Mouse (Mus musculus) adrenal gland, adult 18-20 months (tissue): Measurements from ENCODE around the gene Mc3r. TPM values are rescaled to one million over a fixed set of nuclear protein-coding genes. Genes with fewer than 3 reads are reported as not detected.

ENCODE experiments used
- DNase-seq, 2 experiments: peaks; one replicate each; pipeline ENCODE4 v3.0.0; 2021 to 2022; ENCODE audit warnings: low spot score in 2 of 2
- long read RNA-seq, 2 experiments: library from polyadenylated mRNA; stranded (forward); transcript quantifications; one replicate each; pipeline ENCODE4 v2.0.0; 2021
- total RNA-seq, 2 experiments: library from RNA; stranded (reverse); gene quantifications; 1 replicate in 1 of 2; 2 replicates in 1 of 2; pipeline ENCODE4 v1.2.3; 2021

Mc3r gene
- not detected for total RNA-seq
- long read RNA-seq, experiment 1: 0 reads
- long read RNA-seq, experiment 2: 0 reads

DNA sequence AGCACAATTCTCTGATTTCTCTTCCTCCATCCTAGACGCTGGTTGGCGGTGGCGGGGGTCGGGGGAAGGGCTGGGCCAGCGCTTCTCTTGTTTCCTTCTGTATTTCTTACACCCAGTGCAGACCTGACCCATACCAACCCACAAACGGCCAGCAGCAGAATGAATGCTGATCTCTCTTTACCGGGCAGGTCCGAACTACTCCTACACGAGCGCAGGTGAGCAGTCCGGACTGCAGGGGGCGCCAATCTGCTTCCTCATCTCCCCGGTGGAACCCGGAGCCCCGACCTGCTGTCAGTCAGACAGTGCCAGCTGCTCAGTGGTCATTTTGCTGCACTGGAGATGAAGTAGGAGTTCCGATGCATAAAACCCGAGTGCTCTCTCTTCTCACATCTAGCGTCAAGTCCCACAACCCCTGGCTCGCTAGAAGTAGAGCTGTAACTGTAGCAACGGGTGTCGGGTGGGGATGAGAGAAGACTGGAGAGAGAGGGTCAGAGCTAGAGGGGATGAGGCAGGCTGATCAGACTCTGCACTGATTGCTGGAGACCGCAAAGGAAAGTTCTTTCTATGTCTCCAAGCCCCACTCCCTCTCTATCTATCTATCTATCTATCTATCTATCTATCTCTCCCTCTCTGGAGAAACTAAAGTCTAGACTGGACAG lies at the start of gene Mc3r:
Mc3r (plus strand) TSS at position 387 of the 659 bp plus-strand sequence.
- DNase-seq: peak; percentile 60 to 62

DNA sequence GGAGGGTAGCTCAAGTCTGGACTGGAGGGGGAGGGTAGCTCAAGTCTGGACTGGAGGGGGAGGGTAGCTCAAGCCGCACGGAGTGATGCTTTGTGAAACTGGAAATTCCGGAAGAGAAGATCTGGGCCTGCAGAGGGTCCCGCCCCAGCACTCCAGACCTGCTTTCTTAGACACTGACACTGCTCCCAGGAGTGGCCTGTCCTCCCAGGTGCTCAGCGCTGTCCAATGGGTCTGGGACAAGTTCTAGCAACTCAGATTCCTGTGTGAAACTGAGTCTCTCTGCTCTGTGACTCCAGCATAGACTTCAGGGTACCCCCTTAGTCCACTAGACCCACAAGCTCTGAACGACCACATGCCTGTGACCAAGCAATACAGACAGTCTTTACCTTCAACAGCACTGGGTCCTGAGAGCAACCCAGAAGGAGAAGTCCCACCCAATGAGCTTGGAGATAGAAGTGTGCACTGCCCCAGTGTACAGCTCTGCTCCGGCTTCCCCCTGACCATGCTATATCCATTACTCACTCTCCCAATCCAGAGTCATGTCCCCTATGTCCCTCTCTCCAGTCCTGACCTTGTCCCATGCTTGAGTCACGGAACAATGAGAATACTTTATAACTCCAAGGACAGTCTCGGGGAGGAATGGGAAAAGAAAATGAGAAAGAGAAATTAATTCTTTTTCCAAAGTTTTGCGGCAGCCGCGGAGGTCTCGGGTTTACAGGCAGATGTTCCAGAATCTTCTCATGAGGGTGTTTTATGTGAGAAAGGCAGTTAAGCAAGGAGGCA lies 46.1 kb upstream of the Mc3r start:
- peak in 1 of 2 experiments; percentile 13 for DNase-seq

DNA sequence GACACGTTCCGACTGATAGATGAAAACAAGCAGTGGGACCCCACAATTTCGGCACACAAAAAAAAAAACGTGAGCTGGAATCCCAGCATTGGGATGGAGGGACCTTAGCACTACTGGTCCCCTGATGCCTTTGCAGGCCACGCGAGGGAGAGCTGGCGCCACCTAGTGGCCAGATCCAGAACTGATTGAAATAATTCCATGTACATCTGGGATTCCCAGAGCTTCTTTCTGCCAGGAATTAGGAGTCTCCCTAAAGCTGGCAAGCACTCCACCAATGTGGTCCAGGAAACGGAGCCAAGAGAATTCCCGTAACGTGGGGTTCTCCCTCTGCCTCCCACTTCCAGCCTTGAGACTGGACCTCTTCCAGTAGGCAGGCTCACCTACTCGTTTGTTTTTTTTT lies 41.3 kb upstream of the Mc3r start:
- peak; percentile 75 to 79 for DNase-seq

DNA sequence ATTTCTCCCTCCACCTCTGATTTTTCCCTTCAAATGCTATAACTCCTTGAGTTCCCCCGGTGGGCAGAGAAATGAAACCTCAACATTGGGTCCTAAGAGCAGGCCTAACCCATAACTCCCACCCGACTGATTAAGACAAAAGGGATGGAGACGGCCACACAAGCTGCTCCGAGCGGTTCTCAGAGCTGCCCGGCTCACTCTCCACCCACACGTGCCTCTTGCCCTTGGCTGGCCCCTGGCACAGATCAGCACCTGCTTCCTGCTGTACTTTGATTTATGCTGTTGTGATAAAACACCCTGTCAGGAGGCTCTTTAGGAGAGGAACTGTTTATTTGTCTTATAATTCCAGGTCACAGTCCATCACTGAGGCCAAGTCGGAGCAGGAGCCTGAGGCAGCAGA lies 34.8 kb upstream of the Mc3r start:
- DNase-seq: no peak

DNA sequence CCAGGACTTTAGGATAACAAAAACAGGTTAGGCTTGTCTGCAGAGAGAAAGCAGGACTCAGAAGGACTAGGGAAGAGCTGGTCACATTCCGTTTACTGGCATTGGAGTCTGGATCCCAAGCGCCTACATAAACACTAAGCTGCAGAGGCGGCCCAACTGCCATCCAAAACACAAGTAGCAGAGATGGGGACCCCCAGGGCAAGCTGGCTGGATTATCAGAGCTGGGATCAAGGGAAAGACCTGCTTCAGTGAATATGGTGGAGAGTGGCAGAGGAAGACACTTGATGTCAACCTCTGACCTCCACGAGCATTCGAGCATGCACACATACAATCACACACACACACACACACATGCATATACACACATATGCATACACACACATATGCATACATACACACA lies 34.0 kb upstream of the Mc3r start:
- no peak for DNase-seq

DNA sequence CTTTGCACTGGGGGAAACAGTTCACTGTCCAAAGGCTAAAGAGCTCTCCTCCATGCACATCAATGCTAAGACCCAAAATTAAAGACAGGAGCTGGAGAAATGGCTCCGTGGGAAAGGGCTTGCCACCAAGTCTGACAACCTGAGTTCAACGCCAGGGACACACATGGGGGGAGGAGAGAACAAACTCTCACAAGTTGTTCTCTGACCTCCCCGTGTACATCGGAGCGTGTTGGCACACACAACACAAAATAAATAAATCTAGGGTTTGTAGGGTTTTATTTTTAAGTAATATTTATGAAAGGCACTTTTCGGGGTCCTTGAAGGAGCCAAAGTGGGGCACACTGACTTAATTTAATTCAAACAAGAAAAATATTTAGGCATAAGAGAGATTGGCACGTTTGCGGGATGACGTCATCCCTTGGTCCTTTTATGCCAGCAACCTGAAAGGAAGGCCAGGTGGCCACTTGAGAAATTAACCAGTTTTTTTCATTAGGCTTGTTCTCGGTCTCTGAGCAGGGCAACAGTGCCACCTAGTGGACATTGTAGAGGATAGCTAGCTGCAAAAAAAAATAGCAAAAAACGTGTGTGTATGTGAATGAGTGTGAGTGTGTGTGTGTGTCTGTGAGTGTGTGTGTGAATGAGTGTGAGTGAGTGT lies 32.7 kb upstream of the Mc3r start:
- DNase-seq: peak in 1 of 2 experiments; percentile 32

DNA sequence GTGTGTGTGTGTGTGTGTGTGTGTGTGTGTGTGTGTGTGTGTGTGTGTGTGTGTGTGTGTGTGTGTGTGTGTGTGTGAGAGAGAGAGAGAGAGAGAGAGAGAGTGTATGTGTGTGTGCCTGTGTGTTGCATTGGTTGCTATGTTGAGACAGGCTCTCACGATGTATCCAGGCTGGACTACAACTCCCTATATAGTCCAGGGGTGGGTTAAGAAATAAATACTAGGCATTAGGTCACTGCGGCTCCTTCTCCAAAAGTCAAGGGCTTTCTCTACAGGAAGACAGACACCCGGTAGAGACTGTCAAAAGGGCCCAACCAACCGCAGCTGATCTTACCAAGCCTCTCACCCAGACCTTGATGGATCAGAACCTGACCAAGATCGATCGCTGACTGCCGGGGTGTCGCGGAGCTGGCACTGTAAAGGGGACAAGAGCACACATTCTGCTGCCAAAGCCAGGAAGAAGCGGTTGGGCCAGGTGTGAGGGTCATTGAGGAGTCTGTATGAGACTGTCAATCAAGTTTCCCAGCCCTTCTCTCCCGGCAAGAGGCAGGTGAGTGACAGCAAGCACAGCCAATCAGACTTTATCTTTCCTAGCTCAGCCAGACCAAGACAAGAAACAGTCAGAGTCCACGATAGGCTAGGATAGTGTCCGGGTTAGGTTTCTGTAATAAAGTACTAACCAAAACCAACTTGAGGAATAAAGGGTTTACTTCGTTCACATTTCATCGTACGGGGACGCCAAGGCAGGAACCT lies 32.0 kb upstream of the Mc3r start:
- no peak for DNase-seq

DNA sequence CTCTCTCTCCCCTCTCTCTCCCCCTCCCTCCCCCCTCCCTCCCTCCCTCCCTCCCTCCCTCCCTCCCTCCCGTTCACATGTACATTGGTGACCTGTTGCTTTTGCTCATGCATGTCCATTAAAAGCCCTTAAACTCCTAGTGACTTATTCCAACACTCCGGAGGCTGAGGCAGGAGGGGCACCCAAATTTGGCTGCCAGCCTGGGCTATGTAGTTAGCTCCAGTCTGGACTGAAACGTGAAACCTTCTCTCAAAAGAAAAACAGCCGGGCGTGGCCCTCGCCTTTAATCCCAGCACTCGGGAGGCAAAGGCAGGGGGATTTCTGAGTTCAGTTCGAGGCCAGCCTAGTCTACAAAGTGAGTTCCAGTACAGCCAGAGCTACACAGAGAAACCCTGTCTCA lies 30.4 kb upstream of the Mc3r start:
- no peak for DNase-seq

DNA sequence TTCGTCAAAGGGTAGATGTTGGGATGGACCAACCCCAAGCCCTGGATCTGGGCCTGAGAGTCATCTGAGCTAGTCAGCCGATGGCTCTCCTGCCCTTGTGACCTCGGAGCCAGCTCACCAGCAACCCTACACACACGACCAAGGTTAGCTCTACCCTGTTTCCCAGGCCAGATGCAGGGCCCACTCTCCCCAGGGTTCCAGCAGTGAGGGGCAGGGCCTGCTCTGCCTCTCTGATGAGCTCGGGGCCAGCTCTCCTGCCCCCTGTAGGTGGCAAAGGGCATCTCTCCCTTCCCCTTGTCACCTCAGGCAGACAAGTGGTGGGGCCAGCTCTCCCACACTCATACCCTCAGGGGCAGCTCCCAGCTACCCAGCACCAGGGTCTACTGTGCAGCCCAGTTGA lies 29.1 kb upstream of the Mc3r start:
- DNase-seq: no peak

DNA sequence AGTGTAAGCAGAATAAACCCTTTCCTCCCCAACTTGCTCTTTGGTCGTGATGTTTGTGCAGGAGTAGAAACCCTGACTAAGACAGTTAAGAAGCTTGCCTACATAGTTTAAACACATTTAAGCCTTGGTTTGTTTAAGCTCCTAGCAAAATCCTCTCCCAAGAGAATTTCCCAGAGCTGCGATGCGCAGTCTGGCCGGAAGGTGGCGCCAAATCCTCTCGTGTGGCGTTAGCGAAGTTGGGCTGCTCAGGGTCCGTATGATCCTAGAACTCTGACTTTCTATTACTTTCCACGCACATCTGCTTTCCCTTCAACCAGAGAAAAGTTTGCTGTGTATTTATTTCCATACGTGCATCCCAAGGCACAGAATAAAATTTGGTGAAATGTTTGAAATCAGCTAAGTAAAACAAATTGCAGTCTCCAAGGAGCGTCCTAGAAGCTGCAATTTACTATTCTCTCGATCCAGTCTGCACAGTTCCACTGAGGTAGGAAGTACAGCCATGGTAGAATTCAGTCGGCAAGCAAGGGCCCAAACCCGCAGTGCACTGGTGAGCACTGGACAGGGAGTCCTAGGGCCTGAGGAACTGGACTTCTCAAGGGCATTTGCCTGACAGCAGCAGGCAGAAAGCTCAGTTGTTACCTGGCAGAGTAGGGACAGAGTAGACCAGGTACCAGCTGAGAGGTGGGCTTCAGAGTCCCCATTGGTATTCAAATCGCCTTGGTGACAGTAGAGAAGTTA lies 26.5 kb upstream of the Mc3r start:
- peak; percentile 63 to 76 for DNase-seq

DNA sequence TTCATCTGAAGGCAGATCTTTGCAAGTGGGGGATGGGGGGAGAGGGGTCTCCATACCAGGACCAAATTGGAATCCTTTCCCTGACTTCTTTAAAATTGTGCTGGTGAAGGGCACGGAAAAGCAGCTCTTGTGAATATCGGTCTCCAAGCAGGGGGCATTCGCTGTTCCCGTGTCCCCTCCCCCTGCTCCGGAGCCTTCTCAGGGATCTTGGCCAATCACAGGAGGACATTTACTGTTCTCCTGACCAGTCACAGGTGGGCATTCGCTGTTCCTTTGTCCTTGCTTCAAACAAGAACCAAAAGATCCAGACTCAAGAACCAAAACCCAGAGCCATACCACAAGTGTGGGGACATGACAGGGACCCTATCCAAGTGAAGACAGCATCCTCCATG lies 25.9 kb upstream of the Mc3r start:
- no peak for DNase-seq

DNA sequence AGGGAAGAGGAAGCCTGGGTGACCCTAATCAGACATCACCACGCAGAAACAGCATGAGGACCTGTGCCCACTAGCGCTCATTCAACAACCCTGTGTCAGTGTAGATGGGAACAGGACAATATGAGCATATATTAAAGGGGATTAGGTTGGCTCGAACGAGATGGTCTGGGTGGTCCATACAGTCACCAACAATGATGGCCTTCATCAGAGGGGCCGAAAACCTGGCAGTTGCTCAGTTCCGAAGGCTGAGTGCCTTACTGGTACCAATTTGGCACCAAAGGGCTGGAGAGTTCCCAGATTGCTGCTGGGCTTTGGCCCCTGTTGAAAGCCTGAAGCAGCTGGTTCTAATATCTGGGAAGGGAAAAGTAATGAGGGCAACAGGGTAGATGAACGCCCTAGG lies 25.4 kb upstream of the Mc3r start:
- no peak for DNase-seq

DNA sequence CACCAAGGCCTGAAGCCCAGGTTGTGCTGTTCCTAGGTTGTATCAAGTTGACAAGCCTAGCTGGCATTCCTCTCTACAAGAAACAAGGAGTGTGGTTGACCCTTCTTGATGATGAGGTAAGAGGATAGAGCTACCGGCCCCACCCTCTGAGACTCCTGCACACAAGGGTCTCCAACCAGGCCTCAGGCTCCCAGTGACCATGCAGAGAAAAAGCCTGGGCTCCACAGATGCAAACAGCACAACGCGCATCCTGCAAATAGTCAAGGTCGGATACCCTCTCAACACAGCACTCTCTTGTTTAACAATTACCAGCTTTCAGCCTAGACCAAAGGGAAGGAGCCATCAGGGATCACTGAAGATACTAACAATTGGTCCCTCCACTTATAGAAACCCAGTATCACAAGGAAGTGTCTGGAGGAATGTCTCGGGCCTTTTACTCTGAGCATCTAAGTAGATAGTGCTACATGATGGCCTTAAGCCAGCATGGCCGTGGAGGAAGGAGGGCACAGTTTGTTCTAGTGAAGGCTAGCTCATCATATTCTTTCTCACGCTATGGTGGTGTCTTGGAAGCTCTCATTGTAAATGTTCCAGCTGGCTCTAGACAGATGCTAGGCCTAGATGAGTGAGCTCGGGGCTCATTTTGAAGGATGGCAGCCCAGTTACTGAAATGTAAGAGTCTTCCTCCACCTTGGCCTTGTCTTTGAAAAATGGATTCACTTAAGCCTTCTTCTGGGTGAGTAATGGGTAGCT lies 24.7 kb upstream of the Mc3r start:
- DNase-seq: no peak

DNA sequence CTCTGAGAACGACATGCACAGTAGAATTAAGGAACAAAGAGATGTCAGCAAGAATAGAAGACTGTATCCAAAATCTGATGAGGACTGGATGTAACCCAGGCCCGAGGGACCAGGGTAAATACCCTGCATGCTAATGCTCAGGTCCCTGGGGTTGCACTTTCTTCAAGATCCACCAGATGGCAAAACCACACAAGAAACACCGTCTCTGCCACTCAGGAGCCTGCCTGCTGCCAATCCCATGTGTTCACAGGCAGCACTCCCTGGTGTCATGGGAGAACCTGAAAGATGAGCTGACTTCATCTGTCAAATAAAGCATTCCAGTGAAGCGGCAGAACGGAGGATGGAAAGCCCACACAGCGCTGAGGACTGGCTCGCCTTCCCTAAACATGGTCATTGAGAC lies 21.3 kb upstream of the Mc3r start:
- DNase-seq: peak in 1 of 2 experiments; percentile 17

DNA sequence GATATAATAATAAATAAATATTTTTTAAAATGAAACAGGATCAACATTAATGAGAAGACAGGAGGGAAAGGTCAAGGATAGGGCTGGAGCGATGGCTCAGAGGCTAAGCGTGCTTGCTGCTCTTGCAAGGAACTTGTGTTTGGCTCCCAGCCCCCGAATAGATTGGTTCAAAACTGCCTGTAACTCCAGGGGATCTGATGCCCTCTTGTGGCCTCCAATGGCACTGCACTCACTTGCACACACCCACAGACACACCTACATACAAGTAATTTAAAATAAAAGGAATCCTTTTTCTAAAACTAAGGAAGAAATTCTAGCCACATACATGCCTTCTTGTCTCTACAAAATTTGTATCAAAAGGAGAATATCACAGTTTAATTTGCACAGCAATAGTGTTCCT lies 20.5 kb upstream of the Mc3r start:
- DNase-seq: peak in 1 of 2 experiments; percentile 11

DNA sequence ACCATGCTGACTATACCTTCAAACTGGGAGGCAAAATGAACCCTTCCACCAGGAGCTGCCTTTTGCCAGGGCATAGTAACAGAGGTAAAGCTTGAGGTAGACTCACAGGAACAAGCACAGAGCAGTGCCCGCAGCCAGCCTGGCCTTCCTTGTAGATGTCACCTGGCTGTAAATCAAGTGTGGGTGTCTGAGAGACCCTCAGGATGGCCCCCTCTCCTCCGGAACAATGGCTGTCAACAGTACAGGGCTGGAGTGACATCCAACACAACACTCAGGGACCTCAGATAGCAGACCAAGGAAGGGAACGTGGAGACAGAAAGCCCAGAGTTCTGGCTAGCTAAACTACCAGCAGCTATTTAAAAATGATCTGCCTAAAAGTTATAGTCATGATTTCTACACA lies 19.1 kb upstream of the Mc3r start:
- no peak for DNase-seq

DNA sequence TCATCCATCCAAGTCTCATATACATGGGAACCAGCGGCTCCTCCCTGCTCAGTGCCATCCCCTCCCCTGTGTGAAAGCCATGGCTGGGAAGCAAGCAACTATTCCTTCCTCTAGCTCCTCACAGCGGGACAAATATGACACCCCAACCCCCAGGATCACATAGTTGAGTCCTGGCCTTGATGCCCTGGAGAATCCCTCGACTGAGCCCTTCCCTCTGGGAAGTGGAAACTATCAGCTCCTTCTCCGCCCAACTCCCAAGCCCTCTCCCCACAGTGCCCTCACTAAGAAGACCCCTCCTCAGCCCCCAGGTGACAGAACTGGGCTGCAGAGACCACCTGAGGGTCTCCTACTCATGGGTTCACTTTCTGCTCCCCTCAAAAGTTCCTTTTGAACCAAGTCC lies 18.2 kb upstream of the Mc3r start:
- no peak for DNase-seq

DNA sequence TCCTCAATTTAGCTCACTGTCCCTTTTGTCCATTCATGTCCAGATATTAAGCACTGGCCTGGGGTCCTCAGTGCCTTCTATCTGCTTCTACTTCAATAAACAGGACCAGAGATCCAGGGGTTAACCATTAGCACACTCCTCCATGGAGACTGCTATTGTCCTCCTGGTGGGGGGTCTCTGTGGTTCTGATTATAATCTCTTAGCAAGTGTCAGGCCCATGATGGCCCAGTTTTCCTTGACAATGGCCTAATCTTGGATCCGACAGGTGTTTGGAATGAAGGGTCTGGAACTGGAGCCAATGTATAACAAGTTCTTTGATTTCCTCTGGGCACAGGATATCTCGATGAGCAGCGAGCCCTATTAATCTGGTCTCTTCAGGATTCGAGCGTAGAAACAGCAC lies 10.1 kb upstream of the Mc3r start:
- no peak for DNase-seq

DNA sequence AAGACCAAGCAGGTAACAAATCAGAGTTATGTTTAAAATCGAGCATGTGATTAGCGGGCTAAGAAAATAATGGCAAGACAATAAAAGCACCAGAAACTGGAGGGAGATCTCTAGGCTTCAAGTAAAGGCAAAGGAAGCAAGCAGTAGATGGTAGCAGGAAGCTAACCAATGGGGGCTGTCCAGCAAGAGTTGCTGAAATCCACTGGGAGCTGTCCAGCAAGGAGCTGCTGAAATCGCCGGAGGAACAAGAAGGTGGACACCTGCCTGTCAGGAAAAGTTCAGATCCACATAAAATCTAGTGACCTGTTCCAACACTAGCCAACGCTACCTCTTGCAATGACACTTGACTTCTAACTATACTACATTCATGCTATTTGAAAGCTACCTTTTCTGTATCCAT lies 7.3 kb upstream of the Mc3r start:
- peak; percentile 37 to 45 for DNase-seq

DNA sequence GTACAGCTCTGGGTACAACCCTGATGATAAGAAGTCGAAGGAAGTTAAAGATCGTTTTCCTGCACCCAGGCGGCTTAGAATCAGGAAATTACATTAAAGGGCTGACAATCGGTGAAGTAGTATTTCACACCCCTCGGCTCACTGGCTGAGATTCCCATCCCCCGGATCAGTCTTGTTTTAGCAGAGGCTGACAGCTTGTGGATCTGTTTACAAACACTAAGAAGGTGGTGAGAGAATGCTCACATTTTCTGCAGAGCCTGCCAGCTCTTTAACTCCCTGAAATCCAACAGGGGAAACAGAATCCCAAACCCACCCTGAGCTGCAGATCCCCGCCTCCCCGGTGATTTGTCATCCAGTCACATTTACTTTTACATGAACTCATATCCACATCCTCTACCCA lies 2.8 kb upstream of the Mc3r start:
- no peak for DNase-seq
